Mouse (Mus musculus): ENCODE results near the gene Cables2.

- TF ChIP-seq POLR2A (IDR thresholded peaks at IDR 0.05; ENCODE audit: extremely low read depth, insufficient read depth, low read length) (no peak), CTCF (IDR thresholded peaks at IDR 0.05; ENCODE audit: low read depth, low read length) (no peak)
Observed at GRCm38 (mm10) chr2:180305490-180305889, 32.2 kb upstream of the Cables2 start.
